Mouse (Mus musculus) NIH3T3 (cell line): Measurements from ENCODE around the gene Notch2.

Experiments used
- DNase-seq: peaks from one replicate; pipeline ENCODE4 v3.0.0-alpha.2; 2012; ENCODE audit warnings: low read depth

Gene Notch2

DNA sequence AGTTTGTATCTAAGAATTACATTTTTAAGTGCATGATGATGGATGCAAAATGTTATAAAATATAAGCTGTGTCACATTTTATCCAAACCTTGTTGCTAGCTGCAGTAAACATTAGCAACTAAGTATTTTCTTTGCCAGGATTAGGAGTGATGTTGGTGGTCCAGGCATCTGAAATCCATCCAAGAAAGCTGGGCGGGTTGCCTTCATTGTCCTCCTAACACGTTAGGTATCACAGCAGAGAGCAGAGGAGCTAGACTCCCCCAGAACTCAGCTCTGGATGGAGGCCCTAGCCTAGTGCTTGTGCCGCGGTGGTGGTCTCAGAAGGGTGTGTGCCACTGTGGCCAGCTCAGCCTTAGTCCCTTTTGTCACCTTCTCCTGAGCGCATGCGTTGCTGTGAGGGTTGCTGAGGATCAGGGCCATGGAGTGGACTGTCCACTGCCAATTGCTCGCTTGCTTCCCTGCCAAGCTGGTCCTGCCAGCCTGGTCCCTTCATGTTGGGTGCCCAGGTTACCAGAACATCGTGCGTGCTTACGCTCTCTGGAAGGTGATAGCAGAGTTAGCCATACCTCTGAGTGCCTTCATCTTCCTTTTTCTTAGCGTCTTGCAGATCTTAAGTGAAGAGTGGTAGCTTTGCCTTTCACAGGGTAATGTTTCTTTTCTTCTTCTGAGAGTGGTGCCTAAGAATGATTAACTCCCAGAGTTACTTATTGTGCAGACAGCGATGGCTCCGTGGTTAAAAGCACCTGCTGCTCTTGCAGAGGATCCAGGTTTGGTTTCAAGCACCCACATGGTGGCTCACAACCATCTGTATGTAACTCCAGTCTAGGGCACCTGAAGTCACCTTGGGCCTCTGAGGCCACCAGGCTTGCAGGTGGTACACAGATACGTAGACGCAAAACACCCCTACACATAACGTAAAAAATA lies 39.4 kb downstream of the Notch2 start:
- DNase-seq = no peak

- no peak for DNase-seq
These were observed 40.5 kb downstream of the Notch2 start for GRCm38 (mm10) chr3:98053817-98054216.

GRCm38 (mm10) chr3:98054334-98055007 lies 41.1 kb downstream of the Notch2 start:
- DNase-seq = no peak

- DNase-seq = no peak
These were observed 41.6 kb downstream of the Notch2 start for GRCm38 (mm10) chr3:98055008-98055345.

GRCm38 (mm10) chr3:98055808-98056728 lies 42.7 kb downstream of the Notch2 start:
- peak; percentile 75 for DNase-seq

DNA sequence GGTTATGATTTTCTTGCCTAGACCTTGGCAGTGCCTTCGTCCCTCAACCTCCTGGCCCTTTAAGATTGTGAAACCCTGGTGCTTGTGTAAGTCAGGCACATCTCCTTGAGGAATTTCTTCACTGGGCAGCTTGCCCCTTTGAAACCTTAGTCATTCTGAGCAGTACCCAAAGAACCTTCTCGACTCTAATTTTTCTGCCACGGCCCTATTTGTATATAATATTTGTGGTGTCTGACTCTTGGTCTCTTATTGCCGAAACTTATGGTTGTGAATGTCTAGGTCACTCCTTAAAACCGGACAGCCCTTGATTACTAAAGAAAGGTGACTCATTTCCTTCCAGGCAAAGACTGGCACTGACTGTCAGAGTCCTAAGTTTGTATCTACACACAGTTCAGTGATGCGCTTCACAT lies 43.6 kb downstream of the Notch2 start:
- DNase-seq = peak; percentile 97

DNA sequence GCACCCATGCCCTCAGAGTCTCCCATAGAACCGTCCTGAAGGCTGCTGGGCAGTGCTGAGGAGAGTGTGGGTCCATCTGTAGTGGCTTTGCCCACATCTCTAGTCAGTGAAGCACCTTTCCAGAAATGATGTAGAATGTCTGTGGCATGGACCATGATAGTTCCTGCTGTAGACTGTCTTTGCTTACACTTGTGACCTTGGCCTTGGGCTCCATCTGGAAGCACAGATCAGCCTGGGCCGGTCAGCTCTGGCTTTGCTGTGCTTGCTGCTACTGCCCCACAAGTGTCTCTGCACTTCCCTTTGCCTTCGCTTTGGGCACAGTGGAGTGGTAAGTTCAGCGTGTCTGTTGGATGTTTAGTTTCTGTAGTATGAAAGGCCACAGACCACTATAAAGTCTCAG lies 45.7 kb downstream of the Notch2 start:
- DNase-seq = no peak

DNA sequence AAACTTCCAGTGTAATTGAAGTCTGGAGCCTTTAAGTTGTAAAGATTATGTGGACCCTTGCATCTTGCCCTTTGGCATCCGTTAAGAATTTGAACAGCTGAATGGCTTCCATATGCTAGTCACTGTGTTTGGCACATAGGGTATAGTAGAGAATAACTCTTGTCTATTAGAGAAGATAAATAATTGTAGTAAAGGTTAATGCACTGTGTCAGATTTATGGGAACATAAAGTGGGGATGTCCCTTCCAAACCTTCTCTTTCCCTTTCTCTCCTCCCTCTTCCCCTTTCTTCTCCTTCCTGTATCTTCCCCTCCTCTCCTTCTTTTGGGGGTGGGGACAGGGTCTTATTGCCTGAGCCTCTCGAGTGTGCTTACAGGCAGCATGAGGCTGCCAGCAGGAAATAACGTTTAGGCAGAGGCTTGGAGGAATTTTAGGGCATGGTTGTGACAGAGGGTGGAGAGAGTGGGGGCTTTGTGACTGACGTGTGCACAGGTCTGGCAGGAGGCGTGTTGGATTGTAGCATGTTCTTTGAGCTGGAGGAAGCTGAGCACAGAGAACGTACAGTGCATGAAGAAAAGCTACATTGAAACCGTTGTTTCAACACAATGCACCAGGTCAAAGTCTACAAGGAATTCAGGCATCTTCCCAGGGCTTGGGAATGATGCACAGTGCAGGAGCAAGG lies 47.8 kb downstream of the Notch2 start:
- no peak for DNase-seq

- DNase-seq = no peak
These were observed 48.5 kb downstream of the Notch2 start for GRCm38 (mm10) chr3:98061661-98062330.

GRCm38 (mm10) chr3:98062591-98063185 lies 49.4 kb downstream of the Notch2 start:
- DNase-seq = peak; percentile 58

- DNase-seq = peak; percentile 98
These were observed 50.0 kb downstream of the Notch2 start for GRCm38 (mm10) chr3:98063186-98063771.

DNA sequence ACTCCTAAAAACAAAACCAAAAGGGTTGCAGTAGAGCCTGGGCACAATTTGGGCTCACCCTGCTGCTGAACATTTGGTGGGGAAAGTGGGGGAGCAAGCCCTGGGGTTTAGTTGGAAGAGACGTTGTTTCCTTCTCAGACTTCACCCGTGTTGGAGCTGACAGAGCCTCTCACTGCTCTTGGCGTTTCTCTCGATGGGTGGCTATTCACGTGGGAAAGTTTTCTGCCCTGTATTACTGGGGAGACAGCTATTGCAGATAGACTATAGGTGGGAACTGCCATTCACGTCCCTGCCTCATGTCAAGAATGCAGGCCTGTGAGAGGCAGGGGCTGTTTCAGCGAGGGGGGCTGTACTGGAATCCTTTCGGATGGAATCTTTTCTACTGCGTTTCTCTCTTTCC lies 50.5 kb downstream of the Notch2 start:
- DNase-seq = no peak

DNA sequence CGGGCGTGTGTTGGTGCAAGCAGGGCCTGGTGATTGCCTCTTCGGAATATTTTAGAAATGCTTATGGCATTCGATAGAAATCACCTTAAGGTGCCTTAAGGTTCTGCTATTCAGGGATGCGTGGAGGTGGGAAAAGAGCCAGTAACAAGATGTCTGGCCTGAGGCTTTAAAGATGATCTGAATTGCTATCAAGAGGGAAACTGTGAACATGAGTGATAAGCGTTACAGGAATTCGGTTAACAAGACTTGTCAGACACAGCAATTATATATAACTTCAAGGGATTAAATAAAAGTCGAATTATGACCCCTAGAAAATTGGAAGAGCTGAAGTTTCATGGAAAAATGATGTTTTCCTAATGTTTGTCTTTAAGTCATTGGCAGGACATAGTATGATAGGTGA lies 51.7 kb downstream of the Notch2 start:
- no peak for DNase-seq

GRCm38 (mm10) chr3:98066434-98066833 lies 53.1 kb downstream of the Notch2 start:
- DNase-seq = no peak

- peak; percentile 80 for DNase-seq
These were observed 54.1 kb downstream of the Notch2 start for GRCm38 (mm10) chr3:98067413-98067812.

GRCm38 (mm10) chr3:98067852-98068491 lies 54.6 kb downstream of the Notch2 start:
- DNase-seq = no peak

DNA sequence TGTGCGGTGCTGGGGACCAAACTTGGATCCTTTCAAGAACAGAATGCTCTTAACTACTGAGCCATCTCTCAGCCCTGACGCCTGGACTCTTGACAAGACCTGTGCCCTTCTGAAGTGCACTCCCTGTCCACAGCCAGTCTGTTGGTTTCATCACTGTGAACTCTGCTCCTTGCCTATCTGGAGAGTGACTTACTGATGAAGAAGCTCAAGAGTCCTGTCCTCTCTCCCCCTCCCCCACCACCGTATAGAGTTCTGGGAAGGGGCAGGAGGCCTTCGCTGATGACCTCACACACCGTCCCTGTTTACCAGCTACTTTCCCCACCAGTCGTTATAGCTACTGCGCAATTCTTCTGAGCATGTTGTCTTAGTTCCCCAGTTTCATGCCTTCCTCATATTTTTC lies 55.8 kb downstream of the Notch2 start:
- DNase-seq = no peak

- no peak for DNase-seq
These were observed 56.5 kb downstream of the Notch2 start for GRCm38 (mm10) chr3:98069856-98070255.

DNA sequence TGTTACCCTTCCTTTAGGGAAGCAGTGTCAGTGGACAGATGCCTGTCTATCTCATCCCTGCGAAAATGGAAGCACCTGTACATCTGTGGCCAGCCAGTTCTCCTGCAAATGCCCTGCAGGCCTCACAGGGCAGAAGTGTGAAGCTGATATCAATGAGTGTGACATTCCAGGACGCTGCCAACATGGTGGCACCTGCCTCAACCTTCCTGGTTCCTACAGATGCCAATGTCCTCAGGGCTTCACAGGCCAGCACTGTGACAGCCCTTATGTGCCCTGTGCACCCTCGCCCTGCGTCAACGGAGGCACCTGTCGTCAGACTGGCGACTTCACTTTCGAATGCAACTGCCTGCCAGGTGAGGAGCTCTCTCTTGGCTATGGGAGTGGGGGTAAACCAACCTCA lies 59.2 kb downstream of the Notch2 start:
- no peak for DNase-seq

DNA sequence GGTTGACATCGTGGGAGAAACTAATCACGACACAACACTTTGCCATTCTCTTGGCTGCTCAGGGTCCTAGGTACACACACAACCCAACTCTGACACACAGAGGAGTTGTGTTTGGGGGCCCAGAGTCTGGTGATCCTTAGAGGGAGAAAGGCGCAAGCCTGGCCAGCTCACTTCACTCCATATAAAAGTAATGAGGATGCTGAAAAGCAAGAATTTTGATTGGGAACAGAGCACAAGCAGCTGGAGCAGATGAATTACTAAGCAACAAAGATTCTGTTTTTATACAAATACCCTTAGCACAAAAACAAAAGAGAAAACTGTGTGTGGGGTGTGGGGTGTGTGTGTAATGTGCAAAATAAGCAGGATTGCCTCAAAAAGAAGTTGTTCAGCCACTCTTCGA lies 60.2 kb downstream of the Notch2 start:
- peak; percentile 35 for DNase-seq
